Mouse (Mus musculus) midbrain, embryonic 11.5 days (tissue): ENCODE data around the gene Rpl27. TPM values are rescaled to one million over a fixed set of nuclear protein-coding genes. Genes with fewer than 3 reads are reported as not detected.

Source experiments
- ATAC-seq: fragments of 200-750 bp; cut with Nextera tagmentation; 2 replicates; pipeline ENCODE4 v1.8.0; 2017; ENCODE audit warnings: moderate TSS enrichment, moderate library complexity; ENCODE audit not compliant: low FRiP score
- DNase-seq: peaks from one replicate; pipeline ENCODE4 v3.0.0; 2015; ENCODE audit warnings: low spot score; ENCODE audit errors: missing footprints
- H3K27ac ChIP-seq: fragments of 300-500 bp; sonication (generic); 2 replicates; pipeline ENCODE4 v1.5.1; 2014; ENCODE audit warnings: low read depth, low read length
- H3K27me3 ChIP-seq: fragments of 300-500 bp; sonication (generic); 2 replicates; pipeline ENCODE4 v1.6.1; 2014; ENCODE audit warnings: mild to moderate bottlenecking, low read length, moderate library complexity, mixed read lengths; ENCODE audit not compliant: control insufficient read depth, insufficient read depth
- H3K36me3 ChIP-seq: fragments of 300-500 bp; sonication (generic); 2 replicates; pipeline ENCODE4 v1.6.1; 2014; ENCODE audit warnings: mild to moderate bottlenecking, low read length, moderate library complexity, mixed read lengths; ENCODE audit not compliant: control insufficient read depth, insufficient read depth
- H3K4me1 ChIP-seq: fragments of 300-500 bp; sonication (generic); 2 replicates; pipeline ENCODE4 v1.6.1; 2014; ENCODE audit warnings: low read length; ENCODE audit not compliant: control insufficient read depth, insufficient read depth
- H3K4me2 ChIP-seq: fragments of 300-500 bp; sonication (generic); 2 replicates; pipeline ENCODE4 v1.6.1; 2014; ENCODE audit warnings: mild to moderate bottlenecking, moderate library complexity
- H3K4me3 ChIP-seq: fragments of 300-500 bp; sonication (generic); 2 replicates; pipeline ENCODE4 v1.5.1; 2014; ENCODE audit warnings: low read depth, low read length
- H3K9ac ChIP-seq: fragments of 300-500 bp; sonication (generic); 2 replicates; pipeline ENCODE4 v1.6.1; 2014; ENCODE audit warnings: low read length
- H3K9me3 ChIP-seq: fragments of 300-500 bp; sonication (generic); 2 replicates; pipeline ENCODE4 v1.6.1; 2016; ENCODE audit warnings: low read length; ENCODE audit not compliant: control insufficient read depth
- WGBS: fragments of 180-500 bp; shearing (Covaris S2); extraction: QIAGEN DNeasy Blood & Tissue Kit; methylation state at CpG from one replicate; pipeline ENCODE4 v1.1.7; 2014; 5-methylcytosine and 5-hydroxymethylcytosine counted together
- polyA plus RNA-seq: library from polyadenylated mRNA; unstranded; fragments of >200 nt; fragmentation: Nextera tagmentation; extraction: Ambion mirVana; gene quantifications from 2 replicates; pipeline ENCODE4 v1.2.1, GENCODE M21; 2014

Gene Rpl27
- polyA plus RNA-seq, 1 experiment from 2014 or later, result 399 TPM

DNA sequence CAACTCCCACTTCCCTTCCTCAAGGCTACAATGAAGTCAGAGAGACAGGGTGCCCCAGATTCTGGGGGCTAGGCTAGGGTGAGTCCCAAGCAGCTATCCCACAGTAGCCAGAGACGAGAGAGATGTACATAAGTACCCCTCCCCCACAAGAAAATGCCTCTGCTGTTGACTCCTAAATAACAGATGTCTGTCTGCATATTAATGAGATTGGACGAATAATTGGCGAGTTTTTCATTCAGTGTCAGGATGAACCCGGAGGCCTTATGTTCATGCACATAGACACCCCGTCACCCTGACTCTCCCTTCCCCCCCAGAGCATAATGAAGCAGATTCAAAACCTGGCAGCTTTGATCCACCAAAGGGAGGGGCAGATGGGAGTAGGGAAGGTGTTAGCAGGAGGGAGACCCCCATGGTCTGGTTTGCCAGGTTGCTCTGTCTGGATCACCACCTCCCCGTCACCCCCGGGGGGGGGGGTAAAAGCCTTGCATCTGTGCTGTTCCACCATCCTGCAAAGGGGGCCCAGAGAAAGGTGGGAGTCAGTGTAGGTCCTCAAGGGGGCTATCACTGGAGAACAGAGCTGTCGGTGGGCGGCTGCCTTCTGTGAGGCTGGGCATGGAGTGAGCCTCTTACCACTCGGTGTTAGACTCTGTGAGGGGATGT, 35.6 kb downstream of the Rpl27 start:
- 39% methylated on average over 10 of the region's 10 CpGs for WGBS
- no peaks in the 10 kb centered on the region for H3K27me3 ChIP-seq
- ATAC-seq (peak; percentile 82), DNase-seq (peak; percentile 93)
- no peaks in the 10 kb centered on the region for H3K9me3 ChIP-seq
- peak overlapping the region; percentile 22 for H3K4me2 ChIP-seq
- no peaks in the 10 kb centered on the region for H3K36me3 ChIP-seq
- peak overlapping the region; percentile 42; the same call in 1 of the 2 replicates for H3K9ac ChIP-seq
- peaks cover 28% of the 10 kb centered on the region for H3K4me1 ChIP-seq
- H3K4me3 ChIP-seq, result no peak overlapping the region
- peak overlapping the region; percentile 95 for H3K27ac ChIP-seq

DNA sequence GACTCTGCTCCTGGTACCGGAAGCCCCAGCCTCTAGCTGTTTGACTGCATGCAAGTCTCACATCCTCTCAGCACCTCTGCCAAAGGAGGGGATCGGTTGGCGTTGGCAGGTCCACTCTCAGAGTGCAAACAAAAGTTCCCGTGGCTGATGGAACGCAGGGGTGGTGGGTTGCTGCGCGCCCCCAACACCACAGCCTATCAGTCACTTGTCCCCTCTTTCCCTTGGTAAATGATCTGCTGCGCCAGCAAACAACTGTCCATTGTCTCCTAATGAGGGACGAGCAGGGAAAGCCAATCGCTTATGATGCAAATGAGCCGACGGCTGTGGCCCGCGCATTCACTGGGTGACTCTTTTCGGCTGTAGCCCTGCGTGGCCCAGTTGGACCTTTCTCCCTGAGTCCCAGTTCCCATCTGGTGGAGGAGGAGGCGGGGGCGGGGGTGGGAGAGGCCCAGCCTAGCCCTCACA, 37.1 kb downstream of the Rpl27 start:
- H3K9ac ChIP-seq, result peak overlapping the region; percentile 62
- no peaks in the 10 kb centered on the region for H3K36me3 ChIP-seq
- peak; percentile 94 for DNase-seq
- peak overlapping the region; percentile 95 for H3K27ac ChIP-seq
- peak overlapping the region; percentile 23 for H3K4me3 ChIP-seq
- peak overlapping the region; percentile 44 for H3K4me2 ChIP-seq
- no peaks in the 10 kb centered on the region for H3K27me3 ChIP-seq
- WGBS, result 5% methylated on average over 18 of the region's 18 CpGs
- peaks cover 33% of the 10 kb centered on the region for H3K4me1 ChIP-seq
- ATAC-seq, result peak; percentile 78
- no peaks in the 10 kb centered on the region for H3K9me3 ChIP-seq

DNA sequence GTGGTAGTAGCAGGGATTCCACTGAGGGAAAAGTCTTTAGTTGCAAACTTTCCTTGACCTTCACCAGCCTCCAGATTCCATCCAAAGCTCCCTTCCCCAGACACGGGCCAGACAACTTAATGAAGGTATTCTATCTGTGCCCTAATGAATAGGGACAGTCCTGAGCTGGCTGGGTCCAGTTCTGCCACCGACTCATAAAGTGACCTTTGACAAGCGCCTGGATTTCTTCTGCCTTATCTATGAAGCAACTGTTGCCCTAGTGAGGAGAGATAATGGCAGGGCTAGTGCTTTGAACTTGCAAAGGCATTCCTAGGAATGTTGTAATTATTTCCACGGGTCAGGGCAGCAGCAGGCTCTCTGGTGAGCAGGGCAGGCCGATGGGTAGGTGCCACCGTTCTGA, 38.8 kb downstream of the Rpl27 start:
- Histone ChIP-seq H3K4me3 (no peak overlapping the region), H3K27me3 (no peaks in the 10 kb centered on the region), H3K9me3 (no peaks in the 10 kb centered on the region), H3K9ac (no peak overlapping the region), H3K27ac (no peak overlapping the region), H3K4me1 (peaks cover 35% of the 10 kb centered on the region), H3K36me3 (no peaks in the 10 kb centered on the region), H3K4me2 (no peak overlapping the region)
- ATAC-seq (no peak), DNase-seq (no peak)
- 83% methylated on average over 6 of the region's 6 CpGs for WGBS

DNA sequence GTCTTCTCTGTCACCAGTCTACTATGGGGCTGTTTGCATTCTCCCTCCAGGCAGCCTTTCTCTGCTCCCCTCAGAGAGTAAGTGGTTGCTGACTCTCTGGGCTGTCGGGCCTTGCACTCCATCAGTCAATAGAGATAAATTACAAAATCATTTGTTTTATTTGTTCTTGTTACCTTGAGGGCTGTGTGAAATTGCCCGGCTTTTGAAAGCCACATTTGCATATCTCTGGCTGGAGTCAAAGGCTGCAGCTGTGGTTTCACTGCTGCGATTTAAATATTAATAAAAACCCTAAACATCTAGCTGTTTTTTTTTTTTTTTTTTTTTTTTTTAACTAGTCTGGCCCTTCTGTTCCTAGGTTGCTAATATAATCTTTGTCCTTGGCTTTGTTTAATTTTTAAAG, 41.7 kb downstream of the Rpl27 start:
- Histone ChIP-seq H3K4me2 (no peak overlapping the region), H3K9me3 (no peaks in the 10 kb centered on the region), H3K4me3 (no peak overlapping the region), H3K27ac (no peak overlapping the region; the same call in 1 of the 2 replicates), H3K9ac (no peak overlapping the region), H3K4me1 (peaks cover 22% of the 10 kb centered on the region), H3K36me3 (0 out of 2 replicates have a peak, but pooled peaks cover 2% of the 10 kb centered on the region), H3K27me3 (no peaks in the 10 kb centered on the region)
- DNase-seq (no peak), ATAC-seq (no peak)
- WGBS, result 31% methylated on average over 3 of the region's 3 CpGs

DNA sequence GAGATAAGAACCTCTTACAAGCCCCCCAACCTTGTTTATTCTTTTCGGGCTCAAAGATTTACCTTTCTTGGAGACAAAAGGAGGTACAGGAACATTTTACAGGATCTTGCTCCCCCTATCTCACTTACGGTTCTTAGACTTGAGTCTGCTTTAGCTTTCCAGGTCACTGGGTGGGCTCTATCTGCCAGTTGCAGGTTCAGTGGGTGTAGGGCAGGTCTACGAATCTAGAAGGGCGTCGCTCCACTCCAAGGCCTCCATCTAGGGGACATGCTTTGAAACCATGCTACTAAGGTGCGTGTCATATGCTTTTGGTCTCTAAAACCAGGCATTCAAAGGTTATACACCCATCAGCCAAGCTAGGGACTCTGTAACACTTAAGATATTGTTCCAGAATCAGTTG, 42.1 kb downstream of the Rpl27 start:
- Histone ChIP-seq H3K4me2 (no peak overlapping the region), H3K9me3 (no peaks in the 10 kb centered on the region), H3K27ac (peak overlapping the region; percentile 4; the same call in 1 of the 2 replicates), H3K4me3 (no peak overlapping the region), H3K4me1 (peaks cover 18% of the 10 kb centered on the region), H3K36me3 (0 out of 2 replicates have a peak, but pooled peaks cover 2% of the 10 kb centered on the region), H3K9ac (no peak overlapping the region), H3K27me3 (no peaks in the 10 kb centered on the region)
- WGBS, result 81% methylated on average over 6 of the region's 6 CpGs
- DNase-seq (no peak), ATAC-seq (no peak)

DNA sequence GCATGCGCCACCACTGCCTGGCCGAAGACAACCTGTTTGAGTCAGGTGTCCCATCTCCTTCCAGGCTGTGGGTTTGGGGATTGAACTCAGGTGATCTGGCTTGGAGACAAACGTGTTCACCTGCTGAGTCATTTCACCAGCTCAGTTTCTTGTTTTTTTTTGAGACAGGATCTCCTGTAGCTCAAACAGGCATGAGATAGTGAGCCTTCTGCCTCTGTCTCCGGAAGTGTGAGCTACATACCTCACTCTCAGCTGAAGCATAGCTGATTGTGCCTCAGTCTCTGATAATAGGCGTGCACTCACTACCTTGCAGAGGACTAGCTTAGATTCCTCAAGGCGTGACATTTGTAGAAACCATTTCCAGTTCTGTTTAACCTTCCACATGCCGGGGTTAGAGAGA, 42.7 kb downstream of the Rpl27 start:
- no peak overlapping the region for H3K4me2 ChIP-seq
- DNase-seq (no peak), ATAC-seq (no peak)
- H3K9me3 ChIP-seq, result no peaks in the 10 kb centered on the region
- H3K27me3 ChIP-seq, result no peaks in the 10 kb centered on the region
- WGBS, result 88% methylated on average over 7 of the region's 7 CpGs
- H3K4me1 ChIP-seq, result peaks cover 13% of the 10 kb centered on the region
- H3K27ac ChIP-seq, result peak overlapping the region; percentile 27; the same call in 1 of the 2 replicates
- 0 out of 2 replicates have a peak, but pooled peaks cover 4% of the 10 kb centered on the region for H3K36me3 ChIP-seq
- H3K9ac ChIP-seq, result no peak overlapping the region
- no peak overlapping the region for H3K4me3 ChIP-seq

DNA sequence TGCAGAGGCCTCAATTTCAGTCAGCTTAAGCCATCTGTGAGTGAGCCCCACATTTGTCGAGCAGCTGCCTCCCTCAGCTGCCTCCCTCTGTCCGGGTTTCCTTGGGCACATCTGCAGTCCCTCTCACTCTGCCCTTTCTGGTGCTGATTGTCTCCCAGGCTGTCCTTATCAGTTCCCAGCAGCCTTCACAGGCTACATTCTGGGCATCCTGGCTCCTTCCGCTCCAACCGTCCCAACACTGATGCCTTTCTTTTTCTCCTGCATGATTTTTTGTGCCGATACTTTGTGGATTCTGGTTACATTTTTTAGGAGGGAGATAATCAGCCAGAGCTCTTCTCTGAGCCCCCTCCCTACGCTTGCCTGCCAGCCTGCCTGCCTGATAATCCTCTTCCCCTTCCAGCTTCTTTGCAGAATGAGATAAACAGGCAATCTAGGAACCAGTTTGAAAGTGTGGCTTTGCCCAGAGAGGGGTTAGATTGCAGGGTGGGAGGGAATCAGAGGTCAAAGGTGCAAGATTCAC, 43.5 kb downstream of the Rpl27 start:
- peak; percentile 40; the same call in 1 of the 2 replicates for ATAC-seq

DNA sequence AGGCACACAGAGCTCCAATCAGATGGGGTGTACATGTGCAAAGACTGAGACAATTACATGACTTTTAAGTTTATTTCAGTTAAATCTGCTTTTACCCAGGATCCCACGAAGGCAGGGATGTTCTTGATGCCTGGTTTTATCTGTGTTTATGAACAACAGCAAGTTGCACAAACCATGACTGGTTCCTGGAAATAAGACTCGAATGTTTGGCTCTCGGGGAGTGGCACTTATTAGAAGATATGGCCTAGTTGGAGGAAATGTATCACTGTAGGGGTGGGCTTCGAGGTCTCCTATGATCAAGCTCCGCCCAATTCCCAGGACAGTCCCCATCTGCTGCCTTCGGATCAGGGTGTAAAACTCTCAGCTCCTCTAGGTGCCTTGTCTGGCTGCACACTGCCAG, 44.0 kb downstream of the Rpl27 start:
- no peak overlapping the region for H3K4me2 ChIP-seq
- 0 out of 2 replicates have a peak, but pooled peaks cover 4% of the 10 kb centered on the region for H3K36me3 ChIP-seq
- no peak overlapping the region for H3K9ac ChIP-seq
- no peak overlapping the region for H3K4me3 ChIP-seq
- peak overlapping the region; percentile 51; the same call in 1 of the 2 replicates for H3K27ac ChIP-seq
- WGBS, result 81% methylated on average over 6 of the region's 6 CpGs
- H3K4me1 ChIP-seq, result 0 out of 2 replicates have a peak, but pooled peaks cover 8% of the 10 kb centered on the region
- H3K9me3 ChIP-seq, result no peaks in the 10 kb centered on the region
- ATAC-seq (no peak), DNase-seq (no peak)
- no peaks in the 10 kb centered on the region for H3K27me3 ChIP-seq

More for the DNA sequence above, 43.5 kb downstream of the Rpl27 start:
- WGBS, result 50% methylated on average over 6 of the region's 6 CpGs
- no peaks in the 10 kb centered on the region for H3K9me3 ChIP-seq
- H3K27me3 ChIP-seq, result no peaks in the 10 kb centered on the region
- 0 out of 2 replicates have a peak, but pooled peaks cover 4% of the 10 kb centered on the region for H3K36me3 ChIP-seq
- peak overlapping the region; percentile 24; the same call in 1 of the 2 replicates for H3K9ac ChIP-seq
- H3K4me2 ChIP-seq, result no peak overlapping the region
- 0 out of 2 replicates have a peak, but pooled peaks cover 8% of the 10 kb centered on the region for H3K4me1 ChIP-seq
- no peak for DNase-seq
- no peak overlapping the region for H3K4me3 ChIP-seq
- H3K27ac ChIP-seq, result peak overlapping the region; percentile 51
